Mouse (Mus musculus) hindbrain, embryonic 11.5 days (tissue): Measurements from ENCODE around the gene Ttll12. TPM values are rescaled to one million over a fixed set of nuclear protein-coding genes. Genes with fewer than 3 reads are reported as not detected.

Source experiments
- ATAC-seq: fragments of 200-750 bp; cut with Nextera tagmentation; 2 replicates; pipeline ENCODE4 v1.8.0; 2017; ENCODE audit warnings: mild to moderate bottlenecking, moderate TSS enrichment, moderate library complexity; ENCODE audit not compliant: low FRiP score
- DNase-seq: peaks from one replicate; pipeline ENCODE4 v3.0.0-alpha.2; 2015; ENCODE audit warnings: low spot score
- H3K27ac ChIP-seq: fragments of 300-500 bp; sonication (generic); 2 replicates; pipeline ENCODE4 v1.5.1; 2014; ENCODE audit warnings: mild to moderate bottlenecking, low read depth, low read length
- H3K27me3 ChIP-seq: fragments of 300-500 bp; sonication (generic); 2 replicates; pipeline ENCODE4 v1.6.1; 2014; ENCODE audit warnings: mild to moderate bottlenecking, low read length, moderate library complexity, mixed read lengths; ENCODE audit not compliant: control insufficient read depth, insufficient read depth
- H3K36me3 ChIP-seq: fragments of 300-500 bp; sonication (generic); 2 replicates; pipeline ENCODE4 v1.6.1; 2014; ENCODE audit warnings: mild to moderate bottlenecking, low read length, moderate library complexity, mixed read lengths; ENCODE audit not compliant: control insufficient read depth, insufficient read depth
- H3K4me1 ChIP-seq: fragments of 300-500 bp; sonication (generic); replicated peaks from 2 replicates; pipeline ENCODE4 v1.6.1; 2014; ENCODE audit warnings: low read length, mixed read lengths; ENCODE audit not compliant: control insufficient read depth, insufficient read depth
- H3K4me2 ChIP-seq: fragments of 300-500 bp; sonication (generic); replicated peaks from 2 replicates; pipeline ENCODE4 v1.6.1; 2014; ENCODE audit warnings: mild to moderate bottlenecking, low read depth, low read length
- H3K4me3 ChIP-seq: fragments of 300-500 bp; sonication (generic); 2 replicates; pipeline ENCODE4 v1.5.1; 2014; ENCODE audit warnings: low read depth, low read length
- H3K9ac ChIP-seq: fragments of 300-500 bp; sonication (generic); 2 replicates; pipeline ENCODE4 v1.6.1; 2014; ENCODE audit warnings: low read depth, low read length
- H3K9me3 ChIP-seq: fragments of 300-500 bp; sonication (generic); 2 replicates; pipeline ENCODE4 v1.6.1; 2016; ENCODE audit warnings: low read length; ENCODE audit not compliant: control insufficient read depth
- WGBS: fragments of 180-500 bp; shearing (Covaris S2); extraction: QIAGEN DNeasy Blood & Tissue Kit; methylation state at CpG from one replicate; pipeline ENCODE4 v1.1.7; 2014; 5-methylcytosine and 5-hydroxymethylcytosine counted together
- polyA plus RNA-seq: library from polyadenylated mRNA; unstranded; fragments of >200 nt; fragmentation: Nextera tagmentation; extraction: Ambion mirVana; gene quantifications from 2 replicates; pipeline ENCODE4 v1.2.1, GENCODE M21; 2014

The Ttll12 gene
- polyA plus RNA-seq, 1 experiment from 2014 or later = 43.4 TPM

DNA sequence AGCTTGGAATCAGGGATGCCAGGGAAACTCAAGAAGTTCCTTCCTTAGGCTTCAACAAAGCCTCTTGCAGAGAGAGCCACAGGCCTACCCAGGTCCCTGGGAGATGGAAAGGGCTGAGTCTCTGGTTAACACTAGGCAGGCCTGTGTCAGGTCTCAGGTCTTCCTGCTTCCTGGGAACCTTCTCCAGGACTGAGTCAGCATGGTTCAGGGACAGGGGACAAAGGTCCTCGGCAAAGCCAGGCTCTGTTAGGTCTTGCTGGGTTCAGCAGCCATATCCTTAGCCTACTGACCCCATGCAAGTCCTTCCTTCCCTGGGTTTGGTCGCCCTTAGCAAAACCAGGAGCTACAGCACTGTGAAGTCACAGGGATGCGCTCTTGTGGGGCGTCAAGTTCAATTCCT is 4.1 kb downstream of the Ttll12 start:
- Histone ChIP-seq H3K4me3 (no peak overlapping the region), H3K4me1 (peaks cover 6% of the 10 kb centered on the region), H3K9ac (no peak overlapping the region), H3K9me3 (no peaks in the 10 kb centered on the region), H3K27ac (no peak overlapping the region), H3K4me2 (no peak overlapping the region), H3K27me3 (no peaks in the 10 kb centered on the region), H3K36me3 (peaks cover 12% of the 10 kb centered on the region)
- ATAC-seq (no peak), DNase-seq (no peak)
- 91% methylated on average over 4 of the region's 4 CpGs for WGBS

- no peak overlapping the region for H3K4me2 ChIP-seq
- 86% methylated on average over 6 of the region's 6 CpGs for WGBS
Observed at GRCm38 (mm10) chr15:83584741-83585220, 10.2 kb downstream of the Ttll12 start.

DNA sequence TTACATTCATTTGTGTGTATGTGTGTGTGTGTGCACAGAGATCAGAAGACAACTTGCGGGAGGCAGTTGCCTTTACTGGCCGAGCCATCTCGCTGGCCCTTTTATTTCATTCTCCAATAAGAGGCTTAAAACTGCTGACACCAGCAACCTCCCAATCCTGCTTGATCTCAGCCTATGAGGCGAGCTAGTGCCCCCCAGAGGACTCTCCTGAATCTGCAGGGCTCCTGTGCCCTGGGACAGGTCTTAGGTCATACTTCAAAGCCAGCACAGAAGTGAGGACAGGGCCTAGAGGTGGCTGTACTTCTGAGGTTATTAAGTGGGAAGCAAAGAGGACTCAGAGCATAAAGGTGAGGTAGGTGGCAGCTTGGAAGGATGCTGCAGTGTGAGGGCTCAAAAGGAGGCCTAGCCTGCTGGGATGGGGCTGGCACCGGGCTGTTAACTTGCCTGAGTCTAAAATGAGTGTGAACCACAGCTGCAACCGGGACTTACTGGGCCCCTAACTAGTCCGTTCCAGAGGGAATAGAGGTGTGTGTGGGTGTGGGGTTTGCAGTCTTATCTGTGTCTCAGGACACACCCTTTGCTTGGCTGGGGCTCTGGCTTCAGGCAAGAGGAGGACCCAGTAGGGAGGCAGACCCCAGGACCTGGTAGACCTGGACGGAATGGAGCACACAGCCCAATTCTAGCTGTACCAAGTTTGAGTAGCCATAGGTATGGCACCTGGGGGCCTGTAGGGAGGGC is 11.4 kb downstream of the Ttll12 start:
- Histone ChIP-seq H3K36me3 (peaks cover 33% of the 10 kb centered on the region), H3K4me3 (no peak overlapping the region), H3K9me3 (no peaks in the 10 kb centered on the region), H3K4me2 (no peak overlapping the region), H3K27me3 (no peaks in the 10 kb centered on the region), H3K9ac (no peak overlapping the region), H3K27ac (no peak overlapping the region), H3K4me1 (no peaks in the 10 kb centered on the region)
- WGBS = 78% methylated on average over 8 of the region's 8 CpGs
- peak; percentile 44 for DNase-seq
- ATAC-seq = no peak

More at GRCm38 (mm10) chr15:83584741-83585220, 10.2 kb downstream of the Ttll12 start:
- DNase-seq = no peak
- peaks cover 24% of the 10 kb centered on the region for H3K36me3 ChIP-seq
- H3K9me3 ChIP-seq = no peaks in the 10 kb centered on the region
- H3K27ac ChIP-seq = no peak overlapping the region
- H3K27me3 ChIP-seq = no peaks in the 10 kb centered on the region
- H3K9ac ChIP-seq = no peak overlapping the region
- no peak overlapping the region for H3K4me3 ChIP-seq
- no peak for ATAC-seq
- no peaks in the 10 kb centered on the region for H3K4me1 ChIP-seq

DNA sequence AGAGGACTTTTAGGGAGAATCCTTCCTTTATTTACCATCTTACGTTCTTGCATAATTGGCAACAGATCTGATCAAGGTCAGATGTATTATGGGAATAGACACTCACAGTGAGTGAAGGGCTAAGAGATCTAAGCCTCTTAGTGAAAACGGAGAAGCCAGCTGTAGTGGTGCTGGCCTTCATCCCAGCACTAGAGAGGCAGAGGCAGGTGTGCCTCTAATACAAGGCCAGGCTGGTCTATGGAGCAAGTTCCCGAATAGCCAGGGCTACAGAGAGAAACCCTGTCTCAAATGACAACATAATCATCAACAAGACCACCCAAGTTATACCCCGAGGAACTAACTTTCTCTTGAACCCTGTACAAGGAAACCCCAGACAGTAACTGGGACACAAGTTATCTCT is 12.0 kb downstream of the Ttll12 start:
- Histone ChIP-seq H3K9ac (no peak overlapping the region), H3K4me1 (no peaks in the 10 kb centered on the region), H3K4me3 (no peak overlapping the region), H3K27ac (no peak overlapping the region), H3K4me2 (no peak overlapping the region), H3K27me3 (no peaks in the 10 kb centered on the region), H3K36me3 (peaks cover 37% of the 10 kb centered on the region), H3K9me3 (no peaks in the 10 kb centered on the region)
- DNase-seq (no peak), ATAC-seq (no peak)
- 87% methylated on average over 4 of the region's 4 CpGs for WGBS

- no peak overlapping the region for H3K4me2 ChIP-seq
- ATAC-seq (no peak), DNase-seq (no peak)
- 93% methylated on average over 9 of the region's 9 CpGs for WGBS
- H3K27ac ChIP-seq = no peak overlapping the region
- H3K36me3 ChIP-seq = peaks cover 27% of the 10 kb centered on the region
- no peaks in the 10 kb centered on the region for H3K27me3 ChIP-seq
- H3K4me3 ChIP-seq = no peak overlapping the region
- H3K9ac ChIP-seq = no peak overlapping the region
- no peaks in the 10 kb centered on the region for H3K4me1 ChIP-seq
- no peaks in the 10 kb centered on the region for H3K9me3 ChIP-seq
Observed at GRCm38 (mm10) chr15:83576651-83577050, 18.3 kb downstream of the Ttll12 start.

DNA sequence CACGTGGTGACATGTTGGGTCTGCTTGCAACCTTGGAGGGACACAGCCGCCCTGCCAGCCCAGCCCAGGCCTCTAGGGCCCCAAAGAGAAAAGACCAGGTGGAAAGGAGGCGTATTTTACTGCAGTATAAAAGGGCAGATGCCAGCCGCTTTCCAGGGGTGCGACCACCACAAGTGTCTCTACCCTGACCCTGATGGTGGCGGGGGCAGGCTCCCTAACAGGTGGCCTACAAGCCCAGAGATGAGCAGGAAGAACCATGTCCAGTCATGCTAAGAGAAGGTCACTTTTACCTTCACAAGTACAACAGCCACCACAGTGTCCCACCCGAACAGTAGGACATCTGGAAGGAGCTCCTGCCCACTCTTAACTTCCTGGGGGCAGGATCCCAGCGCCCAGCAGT is 19.4 kb downstream of the Ttll12 start:
- Histone ChIP-seq H3K9ac (no peak overlapping the region), H3K4me2 (no peak overlapping the region), H3K9me3 (no peaks in the 10 kb centered on the region), H3K27ac (no peak overlapping the region), H3K36me3 (peaks cover 21% of the 10 kb centered on the region), H3K4me1 (no peaks in the 10 kb centered on the region), H3K27me3 (no peaks in the 10 kb centered on the region), H3K4me3 (no peak overlapping the region)
- DNase-seq (no peak), ATAC-seq (no peak)
- 90% methylated on average over 8 of the region's 8 CpGs for WGBS

GRCm38 (mm10) chr15:83574731-83575351 is 20.1 kb downstream of the Ttll12 start:
- no peak overlapping the region for H3K9ac ChIP-seq
- no peaks in the 10 kb centered on the region for H3K27me3 ChIP-seq
- H3K4me2 ChIP-seq = no peak overlapping the region
- H3K4me3 ChIP-seq = no peak overlapping the region
- no peaks in the 10 kb centered on the region for H3K9me3 ChIP-seq
- H3K36me3 ChIP-seq = peaks cover 15% of the 10 kb centered on the region
- no peaks in the 10 kb centered on the region for H3K4me1 ChIP-seq
- WGBS = 86% methylated on average over 6 of the region's 6 CpGs
- no peak overlapping the region for H3K27ac ChIP-seq
- no peak for ATAC-seq
- no peak for DNase-seq

DNA sequence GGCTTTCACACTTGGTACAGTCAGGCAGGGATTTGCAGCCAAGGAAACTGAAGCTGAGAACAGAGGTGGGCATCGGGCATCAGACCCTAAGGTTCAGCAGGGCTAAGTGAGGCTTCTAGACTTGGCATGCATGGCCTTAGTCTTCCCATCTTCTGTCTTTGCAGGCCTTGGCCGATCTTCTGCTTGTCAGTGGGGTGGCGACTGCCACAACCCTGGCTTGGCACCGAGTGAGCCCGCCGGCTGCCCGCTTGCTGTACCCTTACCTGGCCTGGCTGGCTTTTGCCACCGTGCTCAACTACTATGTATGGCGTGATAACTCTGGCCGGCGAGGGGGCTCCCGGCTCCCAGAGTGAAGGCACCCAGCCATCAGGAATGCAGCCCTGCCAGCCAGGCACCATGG is 21.4 kb downstream of the Ttll12 start:
- Histone ChIP-seq H3K27ac (no peak overlapping the region), H3K9ac (no peak overlapping the region), H3K4me1 (no peaks in the 10 kb centered on the region), H3K9me3 (no peaks in the 10 kb centered on the region), H3K27me3 (no peaks in the 10 kb centered on the region), H3K4me3 (no peak overlapping the region), H3K4me2 (no peak overlapping the region), H3K36me3 (peaks cover 6% of the 10 kb centered on the region; the same call in 1 of the 2 replicates)
- no peak for DNase-seq
- WGBS = 93% methylated on average over 12 of the region's 12 CpGs
- ATAC-seq = no peak

DNA sequence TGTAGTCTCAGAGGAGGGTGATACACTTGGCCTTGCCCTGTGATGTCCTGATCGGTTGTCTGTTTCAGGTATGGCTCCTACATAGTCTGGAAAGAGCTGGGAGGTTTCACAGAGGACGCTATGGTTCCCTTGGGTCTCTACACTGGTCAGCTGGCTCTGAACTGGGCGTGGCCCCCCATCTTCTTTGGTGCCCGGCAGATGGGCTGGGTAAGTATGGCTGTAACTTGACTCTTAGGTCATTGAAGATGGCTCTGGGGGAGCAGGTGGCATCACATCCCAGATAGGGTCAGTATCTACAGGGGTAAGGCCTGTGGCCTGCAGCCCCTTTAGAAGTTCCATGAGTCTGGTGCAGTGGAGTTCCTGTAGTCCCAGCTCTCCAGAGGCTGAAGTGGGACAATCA is 22.8 kb downstream of the Ttll12 start:
- H3K9me3 ChIP-seq = no peaks in the 10 kb centered on the region
- H3K27me3 ChIP-seq = no peaks in the 10 kb centered on the region
- H3K4me2 ChIP-seq = no peak overlapping the region
- no peak overlapping the region for H3K27ac ChIP-seq
- no peaks in the 10 kb centered on the region for H3K4me1 ChIP-seq
- H3K4me3 ChIP-seq = no peak overlapping the region
- 92% methylated on average over 4 of the region's 4 CpGs for WGBS
- DNase-seq (no peak), ATAC-seq (no peak)
- peaks cover 2% of the 10 kb centered on the region; the same call in 1 of the 2 replicates for H3K36me3 ChIP-seq
- no peak overlapping the region for H3K9ac ChIP-seq
